13 mouse cellular contexts compared by ENCODE assay signal in genomic region chr8:87922446-87922845, GRCm38 (mm10). TPM values are rescaled to one million over a fixed set of nuclear protein-coding genes. Genes with fewer than 3 reads are reported as not detected.
DNase-seq lines count a peak whose midpoint lies in the region; ATAC-seq and TF ChIP-seq lines count a peak whose summit lies in the region.
"Had no signal": no experiment of that assay in that cellular context is flagged by ENCODE, and none has a peak within 500 bp of the region (broad histone marks: within the 10 kb centered on the region; RNA-seq: fewer than 3 reads in every experiment).

No protein-coding gene starts in this region.

- H3K36me3 ChIP-seq in embryonic facial prominence, embryonic 14.5 days (ENCODE audit: control insufficient read depth, insufficient read depth, low read length), result no peaks in the 10 kb centered on the region
- peaks cover 23% of the 10 kb centered on the region for H3K36me3 ChIP-seq in embryonic facial prominence, embryonic 10.5 days (replicated peaks)
- no peaks in the 10 kb centered on the region for H3K36me3 ChIP-seq in limb, embryonic 14.5 days (ENCODE audit: control insufficient read depth, insufficient read depth, low read length)
- H3K36me3 ChIP-seq in limb, embryonic 10.5 days, result peaks cover 21% of the 10 kb centered on the region
- H3K36me3 ChIP-seq: liver, embryonic 13.5 days had no signal

- H3K9ac ChIP-seq in embryonic facial prominence, embryonic 14.5 days (ENCODE audit: low read depth, low read length), result no peak overlapping the region
- no peak overlapping the region for H3K9ac ChIP-seq in limb, embryonic 14.5 days (ENCODE audit: low read depth, low read length, severe bottlenecking)
- H3K9ac ChIP-seq: liver, embryonic 13.5 days had no signal

- no peak overlapping the region for H3K27ac ChIP-seq in embryonic facial prominence, embryonic 14.5 days (replicated peaks; ENCODE audit: low read depth, low read length)
- no peak overlapping the region for H3K27ac ChIP-seq in embryonic facial prominence, embryonic 10.5 days (replicated peaks)
- H3K27ac ChIP-seq in limb, embryonic 14.5 days (replicated peaks; ENCODE audit: low read depth, low read length), result no peak overlapping the region
- no peak overlapping the region for H3K27ac ChIP-seq in limb, embryonic 10.5 days
- H3K27ac ChIP-seq: left cerebral cortex, adult 2 months; liver, embryonic 13.5 days had no signal

- no peak for ATAC-seq in embryonic facial prominence, embryonic 14.5 days (ENCODE audit: low read depth)
- no peak for ATAC-seq in limb, embryonic 14.5 days (ENCODE audit: low FRiP score, low read depth)

- 28% methylated on average over 6 of the region's 6 CpGs for WGBS in embryonic facial prominence, embryonic 14.5 days
- 52% methylated on average over 6 of the region's 6 CpGs for WGBS in embryonic facial prominence, embryonic 10.5 days
- 25% methylated on average over 6 of the region's 6 CpGs for WGBS in limb, embryonic 14.5 days
- WGBS in limb, embryonic 10.5 days, result 58% methylated on average over 6 of the region's 6 CpGs

- no peak overlapping the region for H3K4me3 ChIP-seq in embryonic facial prominence, embryonic 14.5 days (ENCODE audit: low read depth, low read length)
- no peak overlapping the region for H3K4me3 ChIP-seq in embryonic facial prominence, embryonic 10.5 days
- no peak overlapping the region for H3K4me3 ChIP-seq in limb, embryonic 14.5 days (replicated peaks; ENCODE audit: low read length)
- no peak overlapping the region for H3K4me3 ChIP-seq in limb, embryonic 10.5 days
- H3K4me3 ChIP-seq: left cerebral cortex, adult 2 months; liver, embryonic 13.5 days had no signal

- TF ChIP-seq POLR2A in limb, embryonic 14.5 days (IDR thresholded peaks at IDR 0.05; ENCODE audit: borderline replicate concordance, extremely low read depth, insufficient read depth, insufficient read length), result no peak

- DNase-seq in embryonic facial prominence, embryonic 14.5 days (ENCODE audit: low spot score), result peak; percentile 89
- no peak for DNase-seq in embryonic facial prominence, embryonic 10.5 days (ENCODE audit: low spot score)
- peak; percentile 78 for DNase-seq in limb, embryonic 14.5 days (ENCODE audit: low spot score)
- no peak for DNase-seq in limb, embryonic 10.5 days (ENCODE audit: low spot score)
- DNase-seq in adipocyte (ENCODE audit: low spot score), result peak; percentile 84
- DNase-seq in gonadal fat pad, adult 2 months (ENCODE audit: low read depth), result peak; percentile 87
- no peak for DNase-seq in yolk sac, embryonic 10.5 days (ENCODE audit: low spot score)
- DNase-seq: cerebellum, postnatal 36 days; gastrocnemius, postnatal 10 days; liver, embryonic 13.5 days; midbrain, embryonic 14.5 days; right cerebral cortex, adult 18-20 months had no signal

- H3K9me3 ChIP-seq in embryonic facial prominence, embryonic 14.5 days (ENCODE audit: control insufficient read depth, low read length), result no peaks in the 10 kb centered on the region
- H3K9me3 ChIP-seq in embryonic facial prominence, embryonic 10.5 days, result no peaks in the 10 kb centered on the region
- H3K9me3 ChIP-seq in limb, embryonic 14.5 days (ENCODE audit: control insufficient read depth, low read length), result no peaks in the 10 kb centered on the region
- H3K9me3 ChIP-seq in limb, embryonic 10.5 days (replicated peaks), result no peaks in the 10 kb centered on the region
- H3K9me3 ChIP-seq: liver, embryonic 13.5 days had no signal

- H3K4me2 ChIP-seq in embryonic facial prominence, embryonic 14.5 days (ENCODE audit: low read depth, low read length), result no peak overlapping the region
- no peak overlapping the region for H3K4me2 ChIP-seq in limb, embryonic 14.5 days (replicated peaks; ENCODE audit: low read depth, low read length, severe bottlenecking)
- H3K4me2 ChIP-seq: liver, embryonic 13.5 days had no signal

- H3K27me3 ChIP-seq in embryonic facial prominence, embryonic 14.5 days (replicated peaks; ENCODE audit: control insufficient read depth, insufficient read depth, low read length), result no peaks in the 10 kb centered on the region
- no peaks in the 10 kb centered on the region for H3K27me3 ChIP-seq in embryonic facial prominence, embryonic 10.5 days (replicated peaks; ENCODE audit: low read depth, poor library complexity, severe bottlenecking)
- H3K27me3 ChIP-seq in limb, embryonic 14.5 days (ENCODE audit: control insufficient read depth, insufficient read depth, low read length), result no peaks in the 10 kb centered on the region
- H3K27me3 ChIP-seq in limb, embryonic 10.5 days (ENCODE audit: low read depth, poor library complexity, severe bottlenecking), result no peaks in the 10 kb centered on the region
- H3K27me3 ChIP-seq: liver, embryonic 13.5 days had no signal

- H3K4me1 ChIP-seq in embryonic facial prominence, embryonic 14.5 days (ENCODE audit: control insufficient read depth, insufficient read depth, low read length), result peaks cover 39% of the 10 kb centered on the region
- H3K4me1 ChIP-seq in embryonic facial prominence, embryonic 10.5 days, result peaks cover 71% of the 10 kb centered on the region
- H3K4me1 ChIP-seq in limb, embryonic 14.5 days (ENCODE audit: control insufficient read depth, insufficient read depth, low read length), result peaks cover 48% of the 10 kb centered on the region
- peaks cover 61% of the 10 kb centered on the region for H3K4me1 ChIP-seq in limb, embryonic 10.5 days
- H3K4me1 ChIP-seq: liver, embryonic 13.5 days had no signal

RNA-seq across cellular contexts. Expression of gene Zfp423, which starts 36.9 kb away (rescaled TPM):
- 23.1 and 24.8 TPM in 2 replicates for polyA plus RNA-seq in embryonic facial prominence, embryonic 14.5 days (2014; fragmentation: Nextera tagmentation; extraction: Ambion mirVana)
- polyA plus RNA-seq in embryonic facial prominence, embryonic 10.5 days (2016; fragmentation: Nextera tagmentation; extraction: Ambion mirVana), result 22.0 and 23.4 TPM in 2 replicates
- polyA plus RNA-seq in limb, embryonic 14.5 days (2012; rRNA removed), result 46.4 and 59.9 TPM in 2 replicates
- 24.4 and 33.2 TPM in 2 replicates for polyA plus RNA-seq in limb, embryonic 14.5 days (2014; fragmentation: Nextera tagmentation; extraction: Ambion mirVana)
- 23.6 and 29.4 TPM in 2 replicates for polyA plus RNA-seq in limb, embryonic 10.5 days (2016; fragmentation: Nextera tagmentation; extraction: Ambion mirVana)
- polyA plus RNA-seq in gonadal fat pad, adult 2 months (2012; rRNA removed), result 25.4 and 31.1 TPM in 2 replicates

Comparison
In these comparisons a context has a peak if more than half of its experiments do, and no peak if none do; other contexts are left out.
1. DNase-seq: peak in embryonic facial prominence, embryonic 14.5 days (single experiment), limb, embryonic 14.5 days (single experiment), adipocyte (single experiment) and gonadal fat pad, adult 2 months (single experiment); none in embryonic facial prominence, embryonic 10.5 days (single experiment), limb, embryonic 10.5 days (single experiment) and yolk sac, embryonic 10.5 days (single experiment).